Mouse (Mus musculus) neural tube, embryonic 10.5 days (tissue): ENCODE results near the gene Nfe2.

Experiments
- DNase-seq: peaks from one replicate; pipeline ENCODE4 v3.0.0-alpha.2; 2017; ENCODE audit warnings: low spot score; ENCODE audit errors: extremely low spot score

Gene Nfe2

DNA sequence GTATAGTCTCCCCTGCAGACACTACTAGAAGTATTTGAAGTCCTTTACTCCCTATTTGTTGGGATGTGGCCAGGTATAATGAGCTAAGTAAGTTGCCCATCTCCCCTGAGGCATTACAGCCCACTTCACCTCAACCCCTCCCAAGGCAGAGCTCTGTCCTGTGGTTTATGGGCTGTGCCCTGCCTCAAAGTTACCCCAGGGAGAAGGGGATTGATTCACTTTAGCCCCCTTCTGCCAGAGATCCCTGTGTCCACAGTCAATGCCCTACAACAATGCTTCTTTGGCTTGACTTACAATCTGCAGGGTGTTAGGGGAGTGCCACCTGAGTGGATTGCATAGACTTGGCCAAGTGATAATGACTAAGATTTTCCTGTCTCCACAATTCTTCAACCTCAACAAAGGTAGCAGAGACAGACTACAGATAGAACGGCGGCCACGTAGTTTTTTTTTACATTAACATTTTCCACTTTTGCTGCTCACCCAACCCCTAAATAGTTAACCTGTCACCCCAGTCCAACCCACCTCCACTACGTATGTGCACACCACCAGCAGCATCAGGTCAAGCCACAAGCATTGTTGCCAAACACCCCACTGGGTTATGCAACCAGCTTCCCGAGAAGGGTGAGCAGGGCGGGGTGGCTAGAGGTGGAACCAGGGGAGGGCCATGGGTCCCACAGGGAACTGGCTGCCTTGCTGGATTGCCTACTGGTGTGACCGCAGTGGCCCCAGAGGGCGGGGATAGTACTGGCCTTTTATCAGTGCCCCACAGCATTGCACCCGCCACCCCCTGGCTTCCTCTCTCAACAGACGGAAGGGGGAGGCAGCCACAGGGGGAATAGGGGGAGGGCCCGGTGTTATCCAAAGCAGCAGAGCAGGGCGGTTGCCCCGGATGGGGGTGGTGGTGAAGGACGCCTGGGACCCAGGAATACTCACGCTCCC is at the start of gene Nfe2:
Gene Nfe2 (minus strand): TSS at position 614 of the 939 bp plus-strand sequence.
- DNase-seq = no peak

DNA sequence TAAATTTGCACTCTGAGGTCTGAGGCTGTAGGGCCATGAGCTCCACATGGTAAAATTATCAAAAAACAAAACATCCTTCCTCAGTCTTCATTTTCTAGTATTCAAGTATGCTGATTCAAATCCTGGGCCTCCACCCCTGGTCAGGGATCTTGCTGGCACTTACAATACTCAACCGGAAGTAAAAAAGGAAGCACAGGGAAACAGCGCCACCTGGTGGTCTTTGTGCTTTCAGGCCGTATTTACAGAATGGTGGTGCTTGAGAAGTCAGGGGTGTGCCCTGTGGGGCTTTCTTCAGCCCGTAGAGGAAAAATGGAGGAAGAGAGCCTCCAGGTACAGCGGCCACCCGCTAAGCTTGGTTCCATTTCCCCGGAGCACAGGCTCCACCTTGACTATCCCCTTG is 48.9 kb upstream of the Nfe2 start:
- peak; percentile 98 for DNase-seq

DNA sequence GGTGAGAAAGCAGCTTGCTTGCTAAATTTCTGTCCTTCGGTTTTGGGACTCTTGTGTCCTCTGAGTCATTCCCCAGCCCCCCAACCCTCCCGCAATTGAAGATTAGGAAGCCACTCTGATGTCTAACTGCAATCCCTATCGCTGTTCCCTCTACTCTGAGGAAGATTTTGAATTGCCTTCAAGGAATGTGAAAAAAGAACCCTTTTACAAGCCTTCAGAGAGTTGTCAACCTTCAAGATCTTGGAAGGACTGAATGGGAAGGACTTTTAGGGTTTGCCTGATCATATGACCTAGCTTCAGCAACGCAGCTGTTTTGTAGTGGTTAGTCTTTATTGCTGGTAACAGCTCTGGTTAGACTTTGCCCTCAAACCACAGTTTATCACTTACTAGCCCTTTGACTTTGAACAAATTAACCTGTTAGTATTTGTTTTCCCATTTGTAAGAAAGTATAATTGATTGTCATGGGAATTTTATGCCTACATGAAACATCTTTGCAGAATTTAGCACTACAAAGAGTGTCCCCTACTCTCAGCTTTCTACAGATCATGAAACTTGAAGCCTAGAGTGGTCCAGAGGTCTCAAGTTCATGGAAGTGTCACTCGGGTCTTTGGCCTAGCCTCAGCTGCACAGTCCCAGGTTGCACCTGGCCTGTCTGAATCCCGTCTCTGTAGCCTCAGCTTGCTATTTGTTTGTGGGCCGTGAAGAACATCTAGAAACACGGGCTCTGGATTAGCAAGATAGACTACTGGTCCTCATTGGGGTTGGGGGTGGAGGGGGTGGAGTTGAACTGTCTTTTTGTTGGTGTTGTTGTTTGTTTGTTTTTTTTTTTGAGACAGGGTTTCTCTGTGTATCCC is 47.8 kb upstream of the Nfe2 start:
- no peak for DNase-seq

DNA sequence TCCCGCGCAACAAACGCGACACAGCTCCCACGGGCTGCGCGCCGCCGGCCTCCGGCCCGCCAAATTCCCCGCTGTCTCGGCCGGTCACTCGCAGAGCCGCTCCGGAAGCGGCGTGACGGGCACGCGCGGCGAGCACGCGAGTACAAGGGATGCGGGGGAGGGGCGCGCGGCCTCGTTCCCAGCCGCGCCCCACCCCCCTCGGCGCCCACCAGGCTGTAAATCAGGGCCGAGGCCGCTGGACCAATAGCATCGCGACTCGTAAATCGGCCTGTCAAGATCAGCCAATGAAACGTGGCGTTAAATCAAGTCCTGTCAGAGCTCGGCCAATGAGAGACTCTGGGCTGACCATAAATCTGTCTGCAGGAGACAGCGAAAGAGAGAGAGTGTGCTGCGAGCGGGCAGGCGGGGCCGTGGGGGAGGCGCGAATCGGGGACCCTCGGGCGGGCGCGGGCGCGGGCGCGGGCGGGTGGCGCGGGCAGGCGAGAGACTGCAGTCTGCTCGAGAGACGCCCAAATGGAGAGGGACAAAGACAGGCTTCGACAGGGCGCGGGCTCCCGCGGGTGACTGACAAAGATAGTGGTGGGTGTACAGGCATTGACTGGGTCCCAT is 47.0 kb upstream of the Nfe2 start:
- DNase-seq = peak; percentile 100

DNA sequence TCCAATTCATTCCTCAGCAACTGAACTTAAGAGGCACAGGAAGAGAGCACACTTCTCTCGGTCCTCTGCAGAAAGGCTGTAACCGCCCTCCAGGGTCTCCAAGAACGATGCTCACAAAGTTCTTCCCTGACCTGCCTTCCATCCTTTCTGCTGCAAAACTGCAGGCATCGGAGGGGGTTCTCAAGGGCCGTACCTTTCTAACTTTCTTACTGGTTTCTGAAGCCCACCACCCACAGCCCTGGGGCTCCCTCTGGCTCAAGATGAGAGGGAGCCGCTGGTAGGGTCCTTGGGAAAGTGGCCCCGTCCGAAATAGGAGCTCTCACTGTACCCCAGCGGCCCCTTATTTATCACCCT is 46.4 kb upstream of the Nfe2 start:
- no peak for DNase-seq

DNA sequence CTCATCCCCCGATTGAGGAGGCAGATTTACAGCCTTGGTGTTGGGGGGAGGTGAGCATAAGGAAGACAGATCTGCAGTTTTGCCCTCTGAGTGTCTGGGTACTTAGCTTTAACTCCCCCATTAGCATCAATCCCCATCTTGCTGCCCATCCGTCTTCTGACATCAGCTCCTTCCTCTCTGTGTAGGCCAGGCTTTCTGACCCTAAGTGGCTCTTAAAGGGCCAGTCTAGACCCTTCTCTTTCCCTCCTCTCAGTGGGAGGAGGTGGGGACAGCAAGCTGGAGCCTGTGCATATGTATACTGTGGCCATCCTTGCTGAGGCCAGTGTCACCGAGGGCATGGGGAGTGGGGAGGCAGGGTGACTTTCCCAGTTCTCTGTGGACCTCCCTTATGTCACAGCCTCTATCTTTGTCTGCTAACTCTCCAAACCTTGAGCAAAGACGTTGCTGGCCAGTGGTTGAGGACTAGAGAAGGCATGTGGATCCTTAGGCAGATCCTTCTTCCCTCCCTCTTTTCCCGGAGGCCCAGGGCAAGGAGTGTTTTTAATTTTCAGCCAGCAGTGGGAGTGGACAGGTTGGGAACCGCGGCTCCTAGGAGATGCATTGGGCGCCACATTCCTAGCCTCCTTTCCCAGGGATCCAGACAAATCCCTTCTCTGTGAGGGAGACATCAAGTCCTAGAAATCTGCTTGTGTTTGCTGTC is 45.9 kb upstream of the Nfe2 start:
- DNase-seq = peak; percentile 69

DNA sequence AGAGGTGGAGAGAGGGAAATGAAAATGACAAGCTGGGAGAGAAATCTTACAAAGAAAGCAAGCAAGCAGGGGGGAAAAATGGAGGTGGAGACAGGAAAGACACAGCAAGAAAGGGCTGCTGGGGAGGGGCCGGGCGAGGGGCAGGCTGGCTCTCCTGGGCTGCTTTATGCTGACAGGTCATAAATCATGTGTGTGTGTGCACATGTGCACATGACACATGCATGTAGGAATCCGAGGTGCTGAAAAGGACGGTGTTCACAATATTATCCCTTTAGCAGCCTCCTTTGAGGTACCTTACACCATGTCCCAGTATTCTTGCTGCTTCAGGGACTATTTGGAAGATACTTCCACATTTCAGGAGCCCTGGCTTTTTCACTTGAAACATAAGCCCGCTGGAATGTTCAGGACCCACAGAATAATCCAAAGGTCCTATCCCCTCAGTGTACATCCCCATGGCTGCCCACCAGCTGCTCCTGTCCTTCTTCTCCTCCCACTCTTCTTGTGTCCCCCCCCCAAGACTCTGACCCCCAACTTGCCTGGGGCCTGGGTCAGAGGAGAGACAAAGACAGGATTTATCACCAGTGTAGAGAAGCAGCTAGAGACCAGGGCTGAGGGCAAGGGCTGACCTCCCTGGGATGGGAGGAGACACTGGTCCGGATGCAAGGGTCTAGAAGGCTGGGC is 44.3 kb upstream of the Nfe2 start:
- DNase-seq = peak; percentile 79

DNA sequence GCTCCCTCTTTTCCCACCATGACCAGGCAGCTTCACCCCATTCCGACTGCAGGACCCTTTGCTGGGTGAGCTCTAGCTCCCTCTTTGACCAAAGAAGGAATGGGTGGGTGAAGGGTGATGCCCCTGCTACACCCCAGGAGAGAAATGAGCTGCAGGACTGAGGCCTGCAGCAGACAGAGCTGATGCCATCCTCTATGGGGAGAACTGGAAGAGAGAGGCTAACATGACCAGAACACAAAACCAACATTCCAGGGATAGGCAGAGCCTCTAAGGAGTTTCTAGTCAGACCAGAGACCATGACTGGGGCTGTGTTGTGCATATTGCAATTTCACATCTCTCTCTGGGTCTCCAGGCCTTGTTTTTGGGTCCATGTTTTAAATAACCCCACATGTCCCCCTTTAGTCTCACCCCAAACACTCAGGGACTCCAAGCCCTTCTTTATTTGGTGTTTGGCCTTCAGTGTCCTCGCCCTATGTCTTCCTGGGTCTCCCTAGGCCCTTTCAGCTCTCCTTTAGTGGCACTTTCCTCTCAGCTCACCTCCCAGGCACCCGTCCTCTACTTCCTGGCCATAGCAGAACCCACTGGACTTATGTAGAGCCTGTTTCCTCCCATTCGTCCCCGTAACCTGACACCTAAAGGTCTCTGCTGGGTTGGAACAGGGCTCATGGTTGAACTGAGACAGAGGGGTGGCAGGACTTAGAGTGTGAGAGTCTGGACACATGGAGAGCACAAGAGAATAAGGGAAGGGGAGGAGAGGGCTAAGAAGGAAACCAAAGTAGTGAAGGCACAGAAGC is 43.5 kb upstream of the Nfe2 start:
- peak; percentile 69 for DNase-seq

DNA sequence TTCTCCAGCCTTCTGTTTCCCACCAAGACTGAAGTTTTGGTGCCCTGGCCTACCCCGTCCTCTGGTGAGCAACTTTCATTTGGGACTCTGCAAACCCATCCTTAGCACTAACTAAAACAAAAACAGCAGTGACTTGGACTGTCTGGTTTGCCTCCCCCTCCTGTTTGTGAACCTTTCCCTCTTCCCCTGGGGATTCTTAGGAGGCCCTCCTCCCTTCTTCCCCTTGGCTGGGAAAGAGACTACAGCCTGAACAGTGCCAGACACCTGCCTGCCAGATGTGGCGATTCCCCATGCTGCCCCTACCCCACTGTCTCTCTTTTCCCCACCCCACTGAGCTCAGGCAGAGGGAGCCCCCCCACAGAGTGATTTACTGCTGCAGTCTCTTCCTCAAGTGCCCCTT is 42.8 kb upstream of the Nfe2 start:
- peak; percentile 81 for DNase-seq

DNA sequence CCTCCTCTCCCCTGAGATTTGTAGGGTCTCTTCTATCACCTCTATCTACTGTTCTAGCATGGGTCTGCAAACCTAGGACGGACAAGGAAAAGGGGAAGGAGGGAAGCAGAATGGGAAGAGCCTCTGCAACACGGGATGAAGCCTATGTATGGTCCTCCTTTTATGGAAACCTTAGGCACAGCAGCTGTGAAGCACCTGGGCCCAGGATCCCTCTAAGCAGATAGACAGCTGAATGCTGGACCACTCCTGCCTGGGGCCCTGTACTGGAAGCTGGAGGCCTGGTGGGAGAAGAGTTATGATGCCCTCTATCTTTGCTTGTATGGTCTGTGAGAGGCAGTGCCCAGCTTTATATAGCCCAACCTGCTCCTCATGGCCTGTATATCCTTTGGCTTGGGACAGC is 42.4 kb upstream of the Nfe2 start:
- DNase-seq = peak; percentile 62

DNA sequence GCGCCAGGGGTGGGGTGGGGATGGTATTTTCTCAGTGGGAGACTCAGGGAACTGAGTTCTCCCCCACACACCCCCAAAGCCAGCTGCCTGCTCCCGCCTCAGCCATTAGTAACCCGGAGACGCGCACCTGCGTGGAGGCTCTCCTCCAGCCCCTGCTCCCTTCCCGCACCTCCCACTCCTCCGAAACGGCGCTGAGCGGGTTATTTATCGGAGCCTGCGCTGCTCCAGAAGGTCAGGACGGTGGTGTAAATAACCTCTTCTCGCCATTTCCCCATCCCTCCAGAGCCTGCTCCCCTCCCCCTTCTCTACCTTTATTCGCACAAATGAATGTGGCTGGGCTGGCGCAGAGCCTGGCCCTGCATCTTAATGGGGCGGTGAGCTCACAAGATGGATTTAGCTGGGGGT is 41.9 kb upstream of the Nfe2 start:
- peak; percentile 78 for DNase-seq

DNA sequence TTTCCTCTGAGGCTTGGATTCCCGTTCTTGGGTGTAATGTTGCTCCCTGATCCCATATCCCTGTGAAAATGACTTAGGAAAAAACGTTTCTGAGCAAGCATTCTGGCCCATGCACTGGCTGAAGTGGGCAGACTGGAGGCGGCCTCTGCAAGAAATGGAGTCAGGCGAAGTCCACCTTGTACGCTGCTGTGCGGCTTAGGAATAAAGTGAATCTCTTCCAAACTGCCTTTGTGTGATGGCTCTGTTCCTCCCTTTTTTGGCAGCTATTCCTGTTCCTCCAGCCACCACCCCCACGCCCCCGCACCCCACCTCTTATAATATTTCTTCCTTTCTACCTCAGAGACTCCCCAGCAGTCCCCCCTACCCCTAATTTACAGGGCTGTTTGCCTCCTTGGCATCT is 41.4 kb upstream of the Nfe2 start:
- DNase-seq = no peak

DNA sequence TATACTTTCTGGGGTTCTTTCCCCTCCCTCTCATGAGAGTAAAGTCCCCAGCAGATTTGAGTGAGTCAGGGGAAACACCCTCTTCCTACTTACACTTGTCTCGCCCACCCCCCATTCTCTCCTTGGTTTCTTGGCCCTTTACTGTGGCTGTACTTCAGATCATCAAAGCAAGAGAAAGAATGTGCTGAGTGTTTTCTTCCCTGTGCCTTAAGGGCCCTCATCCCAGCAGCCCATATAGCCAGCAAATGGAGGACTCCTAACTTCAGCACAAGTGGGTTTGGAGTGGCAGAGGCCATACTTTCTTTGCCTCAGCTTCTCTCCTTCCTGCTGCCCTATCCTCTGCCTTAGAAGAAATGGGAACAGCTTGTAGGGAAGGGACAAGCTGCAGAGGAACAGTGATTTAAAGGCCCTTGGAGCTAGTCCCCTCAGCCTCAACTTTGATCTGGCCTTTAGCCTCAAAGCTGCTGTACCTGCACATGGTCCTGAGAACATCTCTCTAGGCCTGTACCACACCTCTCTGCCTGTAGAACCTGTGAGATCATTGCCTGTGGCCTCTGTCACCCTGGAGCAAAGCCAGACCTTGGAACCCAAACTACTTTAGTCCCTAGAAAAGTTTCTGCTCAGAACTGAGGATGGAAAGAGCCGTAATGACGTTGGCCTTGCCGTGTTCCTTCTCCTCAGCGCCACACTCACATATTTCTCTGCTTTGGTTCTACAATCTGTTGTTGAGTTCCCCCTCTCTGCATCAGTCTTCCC is 40.8 kb upstream of the Nfe2 start:
- no peak for DNase-seq

DNA sequence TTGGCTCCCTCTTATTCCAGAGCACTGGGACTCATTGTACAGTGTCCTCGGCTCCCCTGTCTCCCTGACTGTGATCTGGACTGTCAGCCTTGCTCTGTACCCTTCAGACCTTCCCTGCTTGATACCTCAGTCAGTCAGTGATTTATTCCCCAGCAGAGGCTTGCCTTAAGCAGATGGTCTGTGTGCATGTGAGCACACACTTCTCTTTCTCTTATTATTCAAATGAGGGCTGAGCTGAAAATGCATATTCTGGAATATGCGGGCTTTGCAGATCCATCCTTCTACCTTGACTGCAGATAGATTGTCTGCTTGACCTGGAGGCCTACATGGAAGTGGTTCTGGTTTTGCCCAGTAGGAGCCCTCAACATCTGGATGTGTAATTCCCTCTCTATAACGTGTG is 39.8 kb upstream of the Nfe2 start:
- DNase-seq = no peak

DNA sequence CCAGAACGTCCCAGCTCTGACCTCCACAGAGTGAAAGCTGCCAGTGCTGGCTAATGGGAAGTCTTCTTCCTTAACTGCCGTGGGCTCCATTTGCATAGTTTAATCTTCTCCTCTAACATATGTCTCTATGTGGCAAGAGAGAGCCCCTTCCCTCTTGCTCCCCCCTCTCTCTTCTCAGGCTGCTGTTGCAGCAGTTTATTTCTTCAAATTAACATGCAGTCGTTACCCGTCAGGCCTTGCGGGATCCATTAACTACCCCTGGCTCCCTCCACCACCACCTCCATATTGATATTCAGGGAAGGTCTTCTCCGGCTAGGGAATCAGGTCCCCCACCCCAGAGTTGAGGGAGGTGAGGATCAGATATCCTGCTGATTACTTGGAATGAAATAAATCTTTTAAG is 39.1 kb upstream of the Nfe2 start:
- no peak for DNase-seq

DNA sequence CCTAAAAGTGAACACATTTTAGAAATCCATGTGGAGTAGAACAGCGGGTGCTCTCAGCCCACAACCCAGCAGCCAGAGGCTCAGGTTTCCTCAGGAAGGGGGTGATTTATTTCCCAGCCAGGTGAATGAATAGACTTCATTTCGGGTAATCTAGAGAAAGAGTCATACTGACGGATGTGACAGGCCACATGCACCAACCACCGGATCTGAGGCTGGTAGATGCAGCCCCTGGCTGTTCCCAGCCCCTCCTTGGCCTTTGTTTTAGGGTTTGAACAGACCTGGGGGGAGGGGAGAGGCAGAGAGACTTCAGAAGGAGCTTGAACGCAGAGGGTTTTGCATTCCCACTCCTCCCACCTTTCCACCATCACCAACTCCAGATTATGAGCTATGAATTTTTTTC is 37.6 kb upstream of the Nfe2 start:
- DNase-seq = peak; percentile 59

DNA sequence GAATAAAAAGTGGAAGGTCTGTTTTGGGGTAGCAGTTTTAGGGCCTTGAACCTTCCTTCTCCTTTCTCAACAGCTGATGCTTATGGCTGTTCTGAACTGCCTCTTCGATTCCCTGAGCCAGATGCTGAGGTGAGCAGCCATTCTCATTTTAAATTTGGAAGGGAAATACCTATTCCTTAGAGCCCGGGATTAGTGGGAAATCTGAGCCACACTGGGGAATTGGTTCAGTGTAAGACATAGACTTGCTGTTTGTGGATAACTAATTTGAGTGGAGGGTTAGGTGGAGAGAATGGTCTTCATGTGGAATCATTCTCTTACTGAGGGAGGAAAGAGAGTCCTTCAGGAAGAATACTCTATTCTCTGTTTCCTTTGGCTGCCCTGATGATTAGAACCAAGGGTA is 36.4 kb upstream of the Nfe2 start:
- DNase-seq = no peak

DNA sequence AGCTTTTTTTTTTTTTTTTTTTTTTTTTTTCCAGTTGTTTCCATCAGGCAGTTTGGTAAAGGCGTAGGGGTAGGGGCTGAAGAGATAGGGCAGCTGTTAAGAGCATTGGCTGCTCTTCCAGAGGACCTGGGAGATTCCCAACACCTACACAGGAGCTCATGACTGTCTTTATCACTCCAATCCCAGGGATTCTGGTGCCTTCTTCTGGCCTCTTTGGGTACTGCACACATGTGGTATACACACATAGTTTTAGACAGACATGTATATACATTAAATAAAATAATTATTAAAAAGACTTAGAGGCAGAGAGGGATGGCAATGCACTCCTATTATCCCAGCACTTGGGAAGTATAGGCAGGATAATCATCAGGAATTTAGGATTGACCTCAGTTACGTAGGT is 35.2 kb upstream of the Nfe2 start:
- no peak for DNase-seq

DNA sequence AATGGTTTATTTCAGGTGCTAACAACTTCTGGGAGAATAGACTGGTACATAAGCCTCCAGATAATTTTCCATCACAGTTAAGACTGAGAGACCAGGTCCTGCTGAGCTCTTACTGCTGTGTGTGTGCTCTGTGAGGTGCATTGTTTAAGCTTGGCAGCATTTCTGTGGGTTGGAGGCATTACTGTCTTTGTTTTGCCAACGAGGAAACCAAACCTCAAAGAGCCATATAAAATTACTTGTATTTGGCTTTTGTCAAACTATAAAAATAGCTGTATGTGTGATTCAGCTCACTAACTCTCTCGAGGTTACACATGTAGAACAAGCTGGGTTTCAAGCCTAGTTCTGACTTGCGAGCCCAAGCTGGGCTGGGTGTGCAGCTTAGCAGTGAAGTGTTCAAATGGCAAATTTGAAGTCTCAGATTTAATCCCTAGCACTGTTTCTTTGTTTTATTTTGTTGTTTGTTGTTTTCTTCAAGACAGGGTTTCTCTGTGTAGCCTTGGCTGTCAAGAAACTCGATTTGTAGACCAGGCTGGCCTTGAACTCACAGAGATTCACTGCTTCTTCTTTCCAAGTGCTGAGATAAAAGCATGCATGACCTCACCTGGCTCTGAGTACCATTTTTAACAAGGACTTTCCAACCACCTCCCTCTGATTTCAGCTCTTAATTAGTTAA is 34.6 kb upstream of the Nfe2 start:
- DNase-seq = no peak
